Mouse (Mus musculus): ENCODE measurements around the gene Fat2.
A peak's percentile ranks its signal among the peaks of the same experiment; 100 is the strongest.

Fat2 gene

DNA sequence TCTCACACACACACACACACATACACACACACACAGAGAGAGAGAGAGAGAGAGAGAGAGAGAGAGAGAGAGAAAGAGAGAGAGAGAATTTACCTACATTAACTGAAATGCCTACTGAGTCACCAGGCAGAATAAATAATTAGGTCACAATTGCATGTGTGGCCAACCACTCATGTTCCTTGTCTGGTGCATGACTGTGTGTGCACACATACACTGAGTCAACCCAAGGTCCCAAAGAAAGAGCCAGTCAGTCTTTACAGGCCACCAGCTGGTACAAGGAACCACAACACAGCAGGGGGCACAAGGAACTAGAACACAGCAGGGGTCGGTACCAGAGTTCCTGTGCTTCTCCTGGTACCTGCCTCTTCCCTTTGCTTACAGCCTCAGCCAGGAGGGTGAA is 99.5 kb downstream of the Fat2 start:
- DNase-seq, result no peak

DNA sequence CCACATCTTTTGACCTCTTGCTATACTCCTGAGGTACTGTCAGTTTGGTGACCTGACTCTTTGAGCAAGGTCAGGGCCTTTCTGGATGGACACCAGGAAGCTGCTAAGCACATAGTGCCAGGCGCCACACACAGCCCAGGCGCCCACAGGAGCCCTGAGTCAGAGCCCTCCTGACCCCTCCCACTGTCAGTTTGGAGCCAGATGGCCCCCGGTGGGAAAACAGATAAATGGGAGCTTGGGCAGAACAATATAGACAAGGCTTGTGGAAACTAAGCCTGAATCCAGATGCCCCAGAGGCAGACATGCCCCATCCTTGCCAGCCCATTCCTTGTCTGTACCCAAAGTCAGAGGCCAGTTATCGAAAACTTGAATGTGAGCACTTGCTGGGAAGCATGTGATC is 101.6 kb downstream of the Fat2 start:
- no peak for DNase-seq

DNA sequence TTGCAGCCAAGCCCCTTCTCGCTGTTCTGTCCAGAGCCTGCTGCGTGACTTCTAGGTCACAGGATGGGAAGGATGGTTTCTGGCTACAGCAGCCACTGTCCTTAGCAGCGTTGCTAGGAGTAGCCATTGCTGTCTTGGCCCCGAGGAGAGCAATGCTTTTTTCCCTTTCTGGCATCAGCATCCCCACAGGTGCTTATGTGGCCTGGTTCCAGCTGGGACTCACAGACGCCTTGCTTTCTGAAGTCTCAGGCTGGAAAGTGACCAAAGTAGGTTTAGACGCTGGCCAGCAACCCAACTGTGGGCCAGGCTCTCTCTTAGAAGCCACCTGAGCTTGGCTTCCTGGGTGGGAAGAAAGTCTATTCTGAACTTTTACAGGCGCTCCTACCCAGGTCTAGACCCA is 102.1 kb downstream of the Fat2 start:
- DNase-seq, result no peak

DNA sequence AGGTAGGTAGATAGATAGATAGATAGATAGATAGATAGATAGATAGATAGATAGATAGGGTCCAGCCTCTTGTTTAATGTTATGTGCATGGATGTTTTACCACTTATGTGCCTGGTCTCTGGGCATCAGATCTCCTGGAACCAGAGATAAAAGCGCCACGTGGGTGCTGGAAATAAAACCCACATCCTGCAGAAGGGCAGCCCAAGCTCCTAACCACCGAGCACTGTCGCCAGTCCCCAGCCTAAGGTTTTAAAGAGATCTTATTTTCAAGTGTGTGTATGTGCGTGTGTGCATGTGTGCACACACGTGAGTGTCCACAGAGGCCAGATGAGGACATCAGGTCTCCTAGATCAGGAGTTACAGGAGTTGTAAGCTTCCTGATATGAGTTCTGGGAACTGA is 105.3 kb downstream of the Fat2 start:
- DNase-seq, result no peak

DNA sequence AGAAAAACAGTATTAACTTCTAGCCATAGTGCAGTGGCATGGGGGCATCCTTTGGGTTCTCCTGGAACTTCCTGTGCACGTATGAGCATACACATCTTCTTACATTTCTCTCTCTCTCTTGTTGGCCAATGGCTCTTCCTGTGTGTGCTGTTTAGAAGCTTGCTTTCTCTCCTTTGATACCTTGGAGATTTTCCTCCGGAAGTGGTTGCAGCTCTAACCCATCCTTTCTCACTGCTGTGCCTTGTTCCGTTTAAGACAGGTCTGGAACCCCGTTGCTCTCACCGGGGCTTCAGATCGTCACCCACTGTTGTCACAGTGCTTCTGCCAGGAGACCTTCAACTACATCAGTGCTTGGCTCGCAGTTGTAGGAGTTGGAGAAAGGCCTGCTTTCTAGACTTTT is 115.1 kb downstream of the Fat2 start:
- no peak for DNase-seq

DNA sequence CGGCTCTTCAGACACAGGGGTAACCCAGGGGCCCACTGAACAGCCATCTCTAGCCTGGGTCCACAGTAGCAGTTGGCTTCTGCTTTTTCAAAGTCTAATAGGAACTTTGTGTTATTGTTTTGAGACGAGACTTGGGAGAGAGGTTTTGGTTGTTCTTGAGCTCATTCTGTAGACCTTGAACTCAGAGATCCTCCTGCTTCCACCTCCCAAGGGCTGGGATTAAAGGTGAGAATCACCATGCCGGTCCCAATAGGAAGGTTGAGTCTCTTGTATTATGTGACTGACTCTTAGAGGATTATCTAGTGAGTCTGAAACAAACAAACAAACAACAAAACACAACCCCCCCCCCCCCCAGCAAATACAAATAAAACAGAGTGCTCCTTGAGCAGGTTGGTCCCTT is 117.9 kb downstream of the Fat2 start:
- DNase-seq, result no peak

DNA sequence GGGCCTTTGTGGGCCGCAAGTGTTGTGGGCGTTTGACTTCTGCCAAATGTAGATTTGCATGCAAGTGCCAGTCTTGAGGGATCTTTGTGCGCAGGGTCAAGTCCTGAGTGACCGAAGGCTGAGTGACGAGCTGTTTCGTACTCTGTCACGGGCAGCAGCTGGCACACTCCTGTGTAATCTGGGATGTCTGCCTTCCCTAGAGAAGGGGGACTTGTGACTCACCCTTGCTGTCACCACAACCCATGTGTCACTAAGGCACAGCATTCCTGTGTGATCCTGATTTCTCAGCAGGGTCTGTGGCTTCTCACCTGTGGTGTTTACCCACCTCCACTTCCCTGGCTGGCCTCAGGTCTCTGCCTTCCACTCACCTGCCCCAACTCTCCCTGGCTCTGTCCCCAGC is 118.5 kb downstream of the Fat2 start:
- no peak for DNase-seq

DNA sequence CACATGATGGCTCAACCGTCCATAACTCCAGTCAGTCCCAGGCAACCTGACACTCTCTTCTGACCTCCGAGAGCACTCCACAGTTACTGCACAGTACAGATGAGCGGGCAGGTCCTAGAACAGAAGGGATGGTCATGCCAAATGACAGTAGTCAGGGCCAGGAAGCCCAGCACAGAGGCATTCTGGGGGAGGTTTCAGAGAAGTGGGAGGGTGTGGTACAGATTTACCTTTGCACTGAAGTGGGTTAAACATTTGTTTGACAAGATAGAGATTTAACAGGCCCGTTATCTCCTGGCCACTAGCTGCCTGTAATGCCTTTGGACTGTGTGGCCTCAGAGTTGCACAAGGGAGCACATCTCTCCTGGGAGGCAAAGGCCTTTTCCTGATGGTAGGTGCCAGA is 118.9 kb downstream of the Fat2 start:
- DNase-seq, result no peak

DNA sequence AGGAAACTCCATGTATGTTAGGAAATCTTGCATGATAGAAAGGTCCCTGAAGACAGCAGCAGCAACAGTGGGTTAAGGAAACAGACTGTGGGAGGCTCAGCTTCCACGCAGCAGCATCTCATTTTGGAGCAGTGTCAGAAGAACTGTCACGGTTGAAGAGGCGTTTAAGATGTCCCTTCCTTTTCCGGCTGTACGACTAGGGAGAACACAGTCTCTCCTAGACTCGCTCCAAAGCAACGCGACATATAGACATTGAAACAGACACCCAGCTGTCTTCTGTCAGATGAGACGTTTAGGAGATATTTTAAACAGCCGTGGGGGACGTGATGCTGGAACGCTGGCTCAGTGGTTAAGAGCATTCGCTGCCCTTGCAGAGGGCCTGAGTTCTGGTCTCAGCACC is 119.5 kb downstream of the Fat2 start:
- no peak for DNase-seq

DNA sequence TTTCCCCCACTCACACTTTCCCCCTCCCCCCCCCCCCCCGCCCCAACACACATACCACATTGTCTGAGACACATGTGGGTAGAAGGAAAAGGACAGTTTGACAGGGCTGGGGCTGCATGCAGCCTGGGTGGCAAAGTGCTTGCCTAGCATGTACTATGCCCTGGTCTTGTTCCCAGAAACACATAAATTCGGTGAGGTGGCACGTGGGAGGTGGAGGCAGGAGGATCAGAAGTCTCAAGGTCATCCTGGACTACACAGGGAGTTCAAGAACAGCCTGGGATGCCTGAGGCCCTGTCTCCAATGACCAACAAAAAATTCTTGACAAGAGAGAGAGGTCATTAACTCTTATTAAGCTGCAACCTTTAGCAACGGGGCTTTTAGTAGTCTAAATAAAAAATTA is 120.3 kb downstream of the Fat2 start:
- DNase-seq, result no peak

DNA sequence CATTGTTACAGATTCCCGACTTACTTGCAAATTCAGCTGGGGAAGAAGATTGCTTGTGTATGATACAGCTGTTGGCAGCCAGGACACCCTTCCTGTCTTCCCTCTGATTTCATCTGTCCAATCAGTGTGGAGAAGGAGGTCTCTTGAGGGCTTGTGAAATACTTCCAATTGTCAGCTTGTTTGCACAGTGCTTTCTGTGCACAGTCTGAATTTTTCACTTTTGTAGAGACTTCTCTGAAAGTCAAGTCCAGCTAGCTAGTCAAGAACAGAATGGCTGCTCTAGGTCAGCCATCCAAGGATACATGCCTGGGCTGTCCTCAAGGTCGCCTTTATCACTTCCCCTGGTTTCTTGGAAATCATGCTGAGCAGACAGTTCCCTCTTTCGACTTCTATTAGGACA is 121.4 kb downstream of the Fat2 start:
- no peak for DNase-seq

DNA sequence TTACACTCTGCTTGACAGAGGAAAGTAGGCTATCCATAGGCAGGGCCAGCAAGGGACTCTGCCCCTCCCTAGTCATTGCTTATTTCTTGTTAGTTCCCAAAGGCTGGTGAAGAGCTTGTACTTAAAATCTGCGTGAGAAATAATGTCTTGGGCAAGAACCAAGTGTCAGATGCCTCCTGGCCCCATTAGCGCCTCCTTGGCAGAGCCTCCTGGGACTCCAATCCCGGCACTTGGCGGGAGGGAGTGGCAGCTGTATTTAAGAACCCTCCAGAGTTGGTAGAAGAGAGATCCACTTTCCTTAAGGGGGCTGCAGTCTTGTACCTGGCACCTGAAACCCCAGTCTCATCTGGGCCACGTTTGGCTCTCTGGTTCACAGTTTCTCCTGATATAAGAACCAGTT is 122.2 kb downstream of the Fat2 start:
- DNase-seq, result no peak

DNA sequence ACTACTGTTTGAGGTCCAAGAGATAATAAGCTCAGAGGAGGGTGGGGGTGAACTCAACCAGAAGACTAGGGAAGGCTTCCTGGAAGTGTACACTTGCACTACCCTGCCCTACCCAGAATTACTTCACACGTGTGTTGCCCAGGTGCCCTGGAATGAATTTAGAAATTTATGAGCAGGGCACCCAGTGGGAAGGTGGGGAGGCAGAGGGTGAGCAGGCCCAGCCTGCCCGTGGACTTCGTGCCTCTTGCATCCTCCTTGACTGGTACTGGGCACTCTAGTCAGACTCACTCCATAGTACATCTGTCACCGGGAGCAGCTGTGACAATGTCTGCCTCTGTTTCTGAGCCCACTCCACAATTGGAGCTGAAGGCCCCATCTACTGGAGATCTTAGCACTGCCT is 122.8 kb downstream of the Fat2 start:
- DNase-seq, result no peak

DNA sequence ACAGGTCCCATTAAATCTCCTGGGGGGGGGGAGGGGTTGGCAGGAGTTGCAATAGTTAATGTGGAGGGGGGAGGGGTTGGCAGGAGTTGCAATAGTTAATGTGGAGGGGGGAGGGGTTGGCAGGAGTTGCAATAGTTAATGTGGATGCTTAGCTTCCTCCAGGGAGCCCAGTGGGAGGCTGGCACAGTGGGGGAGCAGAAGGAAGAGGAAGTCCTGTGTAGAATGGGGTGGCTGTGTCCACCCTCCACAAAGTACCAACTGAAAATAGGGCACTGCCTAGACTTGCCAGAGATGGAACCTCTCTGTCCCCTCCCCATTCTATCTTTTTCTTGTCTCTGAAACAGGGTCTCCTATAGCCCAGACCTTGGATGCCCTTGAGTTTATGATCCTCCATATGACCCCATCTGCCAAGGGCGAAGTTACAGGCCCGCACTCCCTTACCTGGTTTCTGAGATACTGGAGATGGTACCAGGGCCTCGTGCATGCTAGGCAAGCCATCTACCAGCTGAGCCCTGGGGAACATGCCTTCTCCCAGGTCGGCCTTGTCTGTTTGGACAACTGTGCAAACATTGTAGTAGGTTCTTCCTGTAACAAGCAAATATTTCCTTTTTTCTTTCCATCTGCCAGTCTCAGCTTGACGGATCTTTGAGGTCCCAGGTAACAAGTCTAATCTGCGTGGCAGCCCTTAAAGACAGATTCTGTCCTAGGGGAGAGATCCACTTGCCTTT is 126.6 kb downstream of the Fat2 start:
- no peak for DNase-seq

DNA sequence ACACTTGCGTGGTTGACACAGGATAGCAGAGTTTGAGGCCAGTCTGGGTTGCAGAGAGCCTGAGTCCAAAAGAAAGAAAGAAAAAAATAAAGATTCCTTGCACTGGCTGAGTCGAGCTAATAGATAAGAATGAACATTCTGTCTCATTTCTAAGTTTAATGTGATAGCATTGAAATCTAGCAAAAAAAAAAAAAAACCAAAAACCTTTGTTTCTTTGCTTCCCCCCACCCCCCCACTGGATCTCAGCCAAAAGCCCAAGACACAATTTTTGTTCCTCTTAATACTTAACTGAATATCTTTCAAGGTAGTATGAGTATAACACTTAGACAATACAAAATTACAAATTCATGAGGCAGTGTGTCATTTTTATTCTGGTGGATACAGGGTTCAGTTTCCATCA is 127.3 kb downstream of the Fat2 start:
- no peak for DNase-seq

DNA sequence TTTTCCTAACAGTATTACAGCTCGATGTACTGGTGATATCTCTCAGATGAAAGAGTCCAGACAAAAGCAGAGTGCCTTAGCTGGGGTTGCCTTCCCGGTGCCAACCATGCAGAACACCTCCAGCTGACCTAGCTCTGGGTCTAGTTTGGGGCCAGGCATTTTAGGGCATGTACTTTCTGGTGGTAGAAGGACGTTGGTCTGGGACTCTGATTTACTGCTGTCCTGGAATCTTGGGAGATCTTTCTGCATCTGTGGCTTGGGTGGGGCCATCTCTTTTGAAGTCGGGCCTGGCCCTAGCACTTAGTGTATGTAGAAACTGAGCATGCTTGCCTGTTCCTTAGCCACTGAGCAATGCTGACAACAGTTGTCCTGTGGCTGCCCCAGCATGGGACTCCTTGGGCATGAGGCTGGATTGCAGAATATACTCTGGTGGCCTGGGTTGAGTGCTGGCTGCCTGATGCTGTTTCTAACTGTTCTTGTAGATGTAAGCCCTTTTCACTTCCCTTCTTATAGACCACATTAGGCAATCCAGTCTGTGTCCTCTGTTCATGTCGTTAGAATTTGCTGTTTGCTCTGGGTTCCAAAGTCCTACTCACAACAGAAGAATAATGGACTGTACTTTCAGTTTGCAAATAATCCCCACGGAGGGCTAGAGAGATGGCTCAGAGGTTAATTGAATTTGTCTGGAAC is 128.2 kb downstream of the Fat2 start:
- no peak for DNase-seq

DNA sequence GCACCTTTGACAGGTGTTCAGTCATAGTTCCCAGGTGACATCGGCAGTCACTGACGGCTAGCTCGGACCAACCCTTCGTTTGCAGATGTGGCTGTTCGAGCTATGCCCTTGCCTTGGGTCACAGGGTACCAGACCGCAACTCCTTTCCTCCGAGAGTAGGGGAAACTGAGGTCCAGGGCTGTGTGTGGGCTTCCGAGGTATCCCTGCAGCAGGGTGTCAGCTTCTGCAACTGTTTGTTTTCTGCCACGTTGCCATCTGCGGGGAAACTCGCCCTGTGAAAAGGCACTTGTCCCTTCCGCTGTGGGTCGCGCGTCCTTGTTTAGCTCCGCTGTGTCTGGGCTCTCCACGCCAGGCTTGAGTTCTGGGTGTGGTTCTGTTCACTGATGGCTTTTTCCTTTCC is 131.8 kb downstream of the Fat2 start:
- DNase-seq, result peak in 1 of 2 experiments; percentile 13

DNA sequence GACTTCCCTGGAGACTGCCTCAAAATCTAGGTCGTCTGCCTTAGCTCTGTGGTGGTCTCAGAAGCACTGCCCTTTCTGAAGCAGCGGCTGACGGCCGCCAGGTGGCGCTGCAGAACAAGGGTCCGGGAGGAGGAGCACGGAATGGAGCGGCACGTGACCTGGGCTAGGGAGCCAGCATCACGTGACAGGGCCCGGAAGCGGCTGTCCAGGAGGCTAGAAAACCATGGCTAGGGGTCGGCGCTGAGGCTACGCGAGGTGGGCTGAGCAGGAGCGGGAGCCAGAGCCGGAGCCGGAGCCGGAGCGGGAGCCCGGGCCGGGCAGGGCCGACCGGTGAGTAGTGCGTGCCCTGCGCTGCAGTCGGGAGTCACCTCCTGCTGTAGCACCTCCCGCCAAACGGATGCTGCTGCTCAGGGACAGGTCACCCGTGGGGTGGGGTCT is 132.2 kb downstream of the Fat2 start, which contains the start of gene Slc36a1:
Gene Slc36a1, plus strand, starts transcription at position 192 of the 438 bp plus-strand sequence.
- DNase-seq, result peak; percentile 95 to 96

All from thymus, postnatal 36 days (tissue).